Mouse (Mus musculus) liver, embryonic 15.5 days (tissue): Measurements from ENCODE around the gene AI661453. TPM values are rescaled to one million over a fixed set of nuclear protein-coding genes. Genes with fewer than 3 reads are reported as not detected.
"Not testable (repeated sequence)": the region's sequence is repeated elsewhere in the genome, so short reads cannot be mapped to it uniquely, and the experiment has no call there.

ENCODE experiments used
- ATAC-seq: fragments of 200-750 bp; cut with Nextera tagmentation; 2 replicates; pipeline ENCODE4 v1.8.0; 2017; ENCODE audit warnings: moderate number of reproducible peaks, mild to moderate bottlenecking, moderate library complexity; ENCODE audit not compliant: insufficient read depth
- H3K27ac ChIP-seq: fragments of 300-500 bp; sonication (generic); replicated peaks from 2 replicates; pipeline ENCODE4 v1.5.1; 2015; ENCODE audit warnings: mild to moderate bottlenecking, inconsistent platforms
- H3K27me3 ChIP-seq: fragments of 300-500 bp; sonication (generic); 2 replicates; pipeline ENCODE4 v1.6.1; 2015; ENCODE audit warnings: mild to moderate bottlenecking, inconsistent platforms
- H3K36me3 ChIP-seq: fragments of 300-500 bp; sonication (generic); replicated peaks from 2 replicates; pipeline ENCODE4 v1.6.1; 2015; ENCODE audit warnings: moderate library complexity, mild to moderate bottlenecking, inconsistent platforms
- H3K4me1 ChIP-seq: fragments of 300-500 bp; sonication (generic); replicated peaks from 2 replicates; pipeline ENCODE4 v1.6.1; 2015; ENCODE audit warnings: inconsistent platforms
- H3K4me2 ChIP-seq: fragments of 300-500 bp; sonication (generic); 2 replicates; pipeline ENCODE4 v1.6.1; 2015; ENCODE audit warnings: moderate library complexity, mild to moderate bottlenecking, inconsistent platforms
- H3K4me3 ChIP-seq: fragments of 300-500 bp; sonication (generic); replicated peaks from 2 replicates; pipeline ENCODE4 v1.5.1; 2015; ENCODE audit warnings: mild to moderate bottlenecking, inconsistent platforms
- H3K9ac ChIP-seq: fragments of 300-500 bp; sonication (generic); 2 replicates; pipeline ENCODE4 v1.6.1; 2015; ENCODE audit warnings: moderate library complexity, mild to moderate bottlenecking, inconsistent platforms
- H3K9me3 ChIP-seq: fragments of 300-500 bp; sonication (generic); replicated peaks from 2 replicates; pipeline ENCODE4 v1.6.1; 2016; ENCODE audit warnings: inconsistent platforms
- WGBS: fragments of 180-500 bp; shearing (Covaris S2); methylation state at CpG from one replicate; pipeline ENCODE4 v1.1.7; 2015; ENCODE audit warnings: mixed read lengths; ENCODE audit not compliant: insufficient replicate concordance; 5-methylcytosine and 5-hydroxymethylcytosine counted together
- polyA plus RNA-seq: library from polyadenylated mRNA; unstranded; fragments of >200 nt; fragmentation: Nextera tagmentation; extraction: Ambion mirVana; gene quantifications from 2 replicates; pipeline ENCODE4 v1.2.1, GENCODE M21; 2015

AI661453 gene
- polyA plus RNA-seq, 1 experiment from 2014 or later = 0.51 TPM

DNA sequence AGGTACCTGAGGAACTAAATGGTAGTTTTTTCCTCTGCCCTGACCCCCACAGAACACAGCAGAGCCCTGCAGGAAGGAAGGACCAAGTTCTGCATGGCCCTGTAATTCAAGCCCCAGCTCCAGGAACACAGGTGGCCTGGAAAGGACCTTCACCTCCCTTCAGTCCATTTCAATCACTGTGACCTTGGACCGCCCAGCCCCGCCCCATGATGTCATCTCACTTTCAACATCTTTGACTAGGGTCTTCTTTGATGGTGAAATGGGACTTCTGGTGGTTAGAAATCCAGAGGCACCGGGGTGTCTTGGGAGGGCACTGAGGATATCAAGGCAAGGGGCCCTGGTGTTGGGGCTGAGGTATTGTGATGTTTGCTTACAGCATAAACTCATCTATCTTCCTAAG lies 14.8 kb upstream of the AI661453 start:
- 0 out of 2 replicates have a peak, but pooled peaks cover 2% of the 10 kb centered on the region for H3K4me1 ChIP-seq
- WGBS = 54% methylated on average over 3 of the region's 3 CpGs
- H3K4me2 ChIP-seq = no peak overlapping the region
- H3K27me3 ChIP-seq = no peaks in the 10 kb centered on the region
- H3K27ac ChIP-seq = no peak overlapping the region
- ATAC-seq = no peak
- H3K36me3 ChIP-seq = no peaks in the 10 kb centered on the region
- H3K9ac ChIP-seq = no peak overlapping the region
- no peak overlapping the region for H3K4me3 ChIP-seq
- H3K9me3 ChIP-seq = no peaks in the 10 kb centered on the region

DNA sequence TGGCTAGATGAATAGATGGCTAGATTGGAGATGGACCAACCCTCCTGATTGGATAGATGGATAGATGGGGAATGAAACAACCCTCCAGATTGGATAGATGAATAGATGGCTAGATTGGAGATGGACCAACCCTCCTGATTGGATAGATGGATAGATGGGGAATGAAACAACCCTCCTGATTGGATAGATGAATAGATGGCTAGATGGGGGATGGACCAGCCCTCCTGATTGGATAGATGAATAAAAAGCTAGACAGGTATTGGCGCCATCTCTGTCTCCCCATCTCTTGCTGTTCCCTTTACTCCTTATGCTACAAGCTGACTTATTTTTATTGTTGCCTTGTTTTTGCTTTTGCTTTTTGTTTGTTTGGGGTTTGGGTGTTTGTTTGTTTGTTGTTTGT lies 13.8 kb upstream of the AI661453 start:
- 71% methylated on average over 1 of the region's 1 CpGs for WGBS
- ATAC-seq = not testable (repeated sequence)

DNA sequence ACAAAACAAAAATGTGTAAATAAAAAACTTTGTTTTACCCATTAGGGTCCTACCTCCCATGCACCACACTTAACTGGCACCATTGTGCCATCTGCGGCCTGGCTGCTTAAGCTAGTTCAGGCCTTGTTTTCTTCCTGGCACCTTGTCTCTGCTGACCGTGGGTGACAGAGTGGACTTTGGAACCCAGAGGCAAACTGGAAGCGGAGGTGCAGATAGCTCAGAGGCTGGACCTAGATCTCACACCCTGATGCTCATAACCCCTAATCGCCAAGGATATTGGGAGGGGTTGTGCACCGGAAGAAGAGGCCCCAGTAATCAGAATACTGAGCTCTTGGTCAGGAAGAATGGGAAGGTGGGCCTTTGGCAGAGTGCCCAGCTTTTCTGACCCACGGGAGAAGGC lies 12.2 kb upstream of the AI661453 start:
- Histone ChIP-seq H3K9ac (no peak overlapping the region), H3K4me2 (no peak overlapping the region), H3K36me3 (no peaks in the 10 kb centered on the region), H3K27me3 (peaks cover 12% of the 10 kb centered on the region), H3K27ac (no peak overlapping the region), H3K4me1 (peaks cover 9% of the 10 kb centered on the region; the same call in 1 of the 2 replicates), H3K4me3 (no peak overlapping the region), H3K9me3 (no peaks in the 10 kb centered on the region)
- WGBS = 50% methylated on average over 6 of the region's 6 CpGs
- no peak for ATAC-seq

More for the DNA sequence above, 13.8 kb upstream of the AI661453 start:
- H3K4me2 ChIP-seq, H3K36me3 ChIP-seq, H3K9ac ChIP-seq, H3K27me3 ChIP-seq, H3K4me3 ChIP-seq, H3K27ac ChIP-seq, H3K9me3 ChIP-seq, H3K4me1 ChIP-seq: not testable (repeated sequence)

DNA sequence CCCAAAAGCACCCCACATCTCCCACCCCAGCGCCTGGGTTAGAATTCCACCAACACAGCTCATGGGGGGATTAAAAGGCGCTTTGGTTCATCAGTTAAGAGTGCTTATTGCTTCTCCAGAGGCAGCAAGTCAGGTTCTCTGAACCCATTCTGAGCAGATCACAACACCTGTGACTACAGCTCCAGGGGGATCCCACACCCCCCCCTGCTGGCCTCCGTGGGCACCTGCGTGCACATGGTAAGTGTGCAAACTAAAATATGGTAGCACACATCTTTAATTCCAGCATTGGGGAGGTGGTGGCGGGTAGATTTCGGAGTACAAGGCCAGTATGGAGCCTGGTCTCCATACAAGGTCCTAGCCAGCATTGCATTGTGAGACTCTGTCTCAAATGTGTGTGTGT lies 9.1 kb upstream of the AI661453 start:
- Histone ChIP-seq H3K9me3 (no peaks in the 10 kb centered on the region), H3K4me2 (no peak overlapping the region), H3K27me3 (peaks cover 15% of the 10 kb centered on the region), H3K36me3 (no peaks in the 10 kb centered on the region), H3K4me1 (peaks cover 9% of the 10 kb centered on the region; the same call in 1 of the 2 replicates), H3K27ac (no peak overlapping the region), H3K9ac (no peak overlapping the region), H3K4me3 (no peak overlapping the region)
- 59% methylated on average over 6 of the region's 6 CpGs for WGBS
- ATAC-seq = no peak

DNA sequence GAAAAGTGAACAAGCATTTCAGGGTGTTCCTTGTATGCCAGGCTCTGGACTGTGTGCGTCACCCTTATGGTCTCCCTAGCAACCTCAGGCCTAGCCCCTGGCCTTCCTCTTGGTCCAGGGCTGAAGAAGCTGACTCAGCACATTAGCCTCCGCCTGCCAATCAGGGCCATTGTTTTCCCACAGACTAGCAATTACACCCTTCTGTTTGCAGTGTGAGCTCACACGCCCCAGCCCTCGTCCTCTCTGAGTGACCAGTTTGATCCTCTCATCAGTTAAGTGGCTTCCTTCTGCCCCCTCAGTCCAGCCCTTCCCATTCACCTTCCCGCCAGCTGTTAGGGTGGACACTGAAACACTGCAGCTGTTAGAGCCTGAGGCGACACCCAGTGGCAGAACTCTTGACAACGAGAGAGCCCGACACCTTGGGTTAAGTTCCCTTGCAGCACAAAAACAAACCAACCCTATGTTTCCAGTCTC lies 7.5 kb upstream of the AI661453 start:
- H3K9ac ChIP-seq = no peak overlapping the region
- H3K4me1 ChIP-seq = peaks cover 9% of the 10 kb centered on the region; the same call in 1 of the 2 replicates
- H3K36me3 ChIP-seq = no peaks in the 10 kb centered on the region
- peaks cover 15% of the 10 kb centered on the region for H3K27me3 ChIP-seq
- ATAC-seq = no peak
- no peak overlapping the region for H3K4me2 ChIP-seq
- WGBS = 18% methylated on average over 8 of the region's 8 CpGs
- no peak overlapping the region for H3K27ac ChIP-seq
- H3K4me3 ChIP-seq = no peak overlapping the region
- H3K9me3 ChIP-seq = no peaks in the 10 kb centered on the region

DNA sequence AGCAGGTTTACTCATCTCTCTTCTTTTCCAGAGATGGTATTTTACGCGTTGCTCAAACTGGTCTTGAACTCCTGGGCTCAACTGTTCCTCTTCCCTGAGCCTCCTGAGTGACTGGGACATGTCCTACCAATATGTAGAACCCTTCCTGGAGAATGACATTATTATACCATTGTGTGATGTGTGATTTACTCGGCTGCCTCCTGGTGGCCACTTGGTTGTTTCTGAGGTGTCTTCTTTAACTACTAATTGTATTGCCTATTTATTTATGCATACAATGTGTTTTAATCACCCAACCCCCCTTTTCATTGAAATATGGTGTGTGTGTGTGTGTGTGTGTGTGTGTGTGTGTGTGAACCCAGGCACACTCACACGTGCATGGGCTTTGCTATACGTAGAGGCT lies 5.6 kb upstream of the AI661453 start:
- Histone ChIP-seq H3K4me1 (peaks cover 9% of the 10 kb centered on the region; the same call in 1 of the 2 replicates), H3K36me3 (no peaks in the 10 kb centered on the region), H3K9ac (no peak overlapping the region), H3K27ac (no peak overlapping the region), H3K9me3 (no peaks in the 10 kb centered on the region), H3K4me3 (no peak overlapping the region), H3K4me2 (no peak overlapping the region), H3K27me3 (peaks cover 23% of the 10 kb centered on the region)
- ATAC-seq = no peak
- WGBS = 53% methylated on average over 5 of the region's 5 CpGs

DNA sequence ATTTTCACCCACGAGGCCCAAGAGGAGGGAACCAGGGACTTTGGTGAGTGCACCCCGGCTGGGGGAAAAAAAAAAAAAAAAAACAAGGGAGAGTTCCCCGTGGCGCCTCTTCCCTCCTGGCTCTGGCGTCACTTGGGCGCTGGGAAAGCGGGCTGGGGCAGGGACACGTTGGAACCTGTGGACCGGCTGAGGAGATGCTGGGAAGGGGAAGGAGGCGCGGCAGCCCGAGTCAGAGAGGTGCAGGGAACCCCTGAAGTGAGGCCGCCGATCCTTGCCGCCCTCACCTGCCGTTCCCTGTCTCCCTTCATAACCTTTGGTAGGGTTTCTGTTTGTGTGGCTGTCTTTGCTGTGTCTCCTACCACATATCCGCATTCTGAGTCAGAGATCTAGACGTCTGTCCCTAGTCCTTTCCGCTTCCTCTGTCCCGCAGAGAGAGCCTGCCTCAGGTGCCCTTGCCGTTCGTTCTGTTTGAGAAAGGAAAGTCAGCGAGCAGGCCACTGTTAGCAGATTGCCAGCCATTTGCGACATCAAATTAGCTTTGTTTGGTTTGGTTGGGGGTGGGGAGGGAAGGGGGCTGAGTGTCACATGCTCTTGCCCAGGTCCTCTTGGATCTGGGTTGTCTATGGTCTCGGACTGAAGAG lies 612 bp downstream of the AI661453 start, which contains the start of gene 1700001C19Rik:
Gene 1700001C19Rik (minus strand): TSS at position 470 of the 641 bp plus-strand sequence.
- H3K4me2 ChIP-seq = peak within 1 kb of the TSS; percentile 69
- H3K9me3 ChIP-seq = no peaks in the 10 kb centered on the region
- WGBS = 4% methylated on average over 25 of the region's 25 CpGs
- H3K36me3 ChIP-seq = no peaks in the 10 kb centered on the region
- H3K4me1 ChIP-seq = peaks cover 54% of the 10 kb centered on the region
- peak within 1 kb of the TSS; percentile 54 for H3K9ac ChIP-seq
- peaks cover 44% of the 10 kb centered on the region for H3K27me3 ChIP-seq
- H3K4me3 ChIP-seq = peak within 1 kb of the TSS; percentile 59
- ATAC-seq = peak; percentile 29; the same call in 1 of the 2 replicates
- H3K27ac ChIP-seq = peak within 1 kb of the TSS; percentile 72

DNA sequence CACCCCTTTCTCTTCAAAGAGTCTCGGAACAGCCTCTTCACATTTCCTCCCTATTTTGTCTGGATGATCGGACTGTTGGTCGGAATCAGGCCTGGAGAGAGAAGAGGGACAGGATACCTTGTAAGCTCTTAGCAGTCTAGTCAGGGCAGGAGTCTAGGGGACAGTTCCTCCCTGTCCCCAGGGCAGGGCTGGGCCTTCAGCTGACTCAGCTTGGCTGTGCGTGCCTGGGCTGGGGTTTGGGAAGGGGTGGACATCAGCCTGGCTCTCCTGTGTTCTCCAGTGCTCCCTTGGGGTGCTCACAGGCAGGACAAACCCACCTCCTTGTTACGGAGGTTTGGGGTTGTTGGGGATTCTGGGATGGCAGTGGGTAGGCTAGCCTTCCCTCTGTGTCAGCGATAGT lies 2.2 kb downstream of the AI661453 start:
- peaks cover 44% of the 10 kb centered on the region for H3K27me3 ChIP-seq
- H3K4me2 ChIP-seq = peak overlapping the region; percentile 69
- no peak overlapping the region for H3K9ac ChIP-seq
- H3K4me1 ChIP-seq = peaks cover 54% of the 10 kb centered on the region
- 56% methylated on average over 6 of the region's 6 CpGs for WGBS
- H3K9me3 ChIP-seq = no peaks in the 10 kb centered on the region
- H3K27ac ChIP-seq = peak overlapping the region; percentile 74
- ATAC-seq = no peak
- H3K36me3 ChIP-seq = no peaks in the 10 kb centered on the region
- no peak overlapping the region for H3K4me3 ChIP-seq

DNA sequence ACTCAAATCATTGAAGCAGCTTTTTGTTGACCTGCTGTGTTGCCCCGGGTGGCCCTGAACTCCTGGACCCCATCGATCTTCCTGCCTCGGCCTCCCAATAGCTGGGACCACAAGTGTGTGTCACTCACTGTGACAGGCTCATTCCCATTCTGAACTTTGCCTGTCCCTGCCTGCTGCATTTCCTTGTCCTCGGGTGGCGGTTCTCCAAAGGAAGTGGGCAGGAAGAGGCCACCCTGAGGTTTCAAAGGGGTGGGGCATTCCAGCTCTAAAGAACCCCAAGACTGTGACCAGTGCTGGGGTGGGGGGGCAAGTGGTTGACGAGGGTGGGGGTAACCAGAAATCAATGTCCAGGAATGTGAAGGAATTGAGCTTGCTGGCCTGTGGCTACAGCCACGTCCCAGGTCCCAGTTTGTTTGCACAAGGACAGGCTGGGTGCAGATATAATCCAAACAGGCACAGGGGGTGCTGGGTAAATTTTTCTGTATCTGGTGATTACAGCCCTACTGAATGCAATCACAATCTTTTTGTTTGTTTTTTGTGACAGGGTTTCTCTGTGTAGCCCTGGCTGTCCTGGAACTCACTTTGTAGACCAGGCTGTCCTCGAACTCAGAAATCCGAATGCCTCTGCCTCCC lies 3.1 kb downstream of the AI661453 start:
- Histone ChIP-seq H3K9me3 (no peaks in the 10 kb centered on the region), H3K4me3 (no peak overlapping the region), H3K4me1 (peaks cover 62% of the 10 kb centered on the region), H3K4me2 (peak overlapping the region; percentile 23; the same call in 1 of the 2 replicates), H3K9ac (no peak overlapping the region), H3K36me3 (no peaks in the 10 kb centered on the region), H3K27ac (peak overlapping the region; percentile 74), H3K27me3 (peaks cover 44% of the 10 kb centered on the region)
- ATAC-seq = peak; percentile 67
- 18% methylated on average over 9 of the region's 9 CpGs for WGBS

DNA sequence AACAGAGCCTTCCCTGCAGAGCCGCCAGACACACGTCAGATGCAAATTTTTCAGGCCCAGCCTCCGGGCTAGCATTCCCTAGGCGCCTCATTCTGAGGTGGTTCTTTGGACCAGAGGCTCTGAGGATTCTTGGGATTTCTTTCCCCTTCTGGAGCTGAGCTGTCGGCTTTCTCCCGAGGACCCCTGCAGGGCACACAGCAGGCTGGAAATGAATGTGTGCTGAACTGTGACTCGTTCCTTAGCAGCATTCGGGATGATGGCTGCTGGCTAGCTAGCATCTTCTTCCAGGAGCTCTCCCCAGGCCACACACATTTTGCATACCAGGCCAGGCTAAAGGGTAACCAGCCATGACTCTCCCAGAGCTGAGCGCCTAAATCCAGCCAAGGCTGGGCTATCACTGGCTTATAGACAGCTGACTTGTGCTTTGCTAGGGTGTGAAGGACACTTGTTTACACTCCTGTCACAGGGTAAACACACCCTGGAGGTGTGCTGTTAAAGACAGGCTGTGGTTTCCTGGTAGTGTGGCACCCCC lies 4.0 kb downstream of the AI661453 start:
- H3K9ac ChIP-seq = no peak overlapping the region
- H3K4me3 ChIP-seq = no peak overlapping the region
- H3K4me1 ChIP-seq = peaks cover 70% of the 10 kb centered on the region
- no peaks in the 10 kb centered on the region for H3K9me3 ChIP-seq
- no peak overlapping the region for H3K4me2 ChIP-seq
- ATAC-seq = no peak
- WGBS = 53% methylated on average over 9 of the region's 9 CpGs
- H3K27me3 ChIP-seq = peaks cover 38% of the 10 kb centered on the region
- no peaks in the 10 kb centered on the region for H3K36me3 ChIP-seq
- peak overlapping the region; percentile 74 for H3K27ac ChIP-seq

DNA sequence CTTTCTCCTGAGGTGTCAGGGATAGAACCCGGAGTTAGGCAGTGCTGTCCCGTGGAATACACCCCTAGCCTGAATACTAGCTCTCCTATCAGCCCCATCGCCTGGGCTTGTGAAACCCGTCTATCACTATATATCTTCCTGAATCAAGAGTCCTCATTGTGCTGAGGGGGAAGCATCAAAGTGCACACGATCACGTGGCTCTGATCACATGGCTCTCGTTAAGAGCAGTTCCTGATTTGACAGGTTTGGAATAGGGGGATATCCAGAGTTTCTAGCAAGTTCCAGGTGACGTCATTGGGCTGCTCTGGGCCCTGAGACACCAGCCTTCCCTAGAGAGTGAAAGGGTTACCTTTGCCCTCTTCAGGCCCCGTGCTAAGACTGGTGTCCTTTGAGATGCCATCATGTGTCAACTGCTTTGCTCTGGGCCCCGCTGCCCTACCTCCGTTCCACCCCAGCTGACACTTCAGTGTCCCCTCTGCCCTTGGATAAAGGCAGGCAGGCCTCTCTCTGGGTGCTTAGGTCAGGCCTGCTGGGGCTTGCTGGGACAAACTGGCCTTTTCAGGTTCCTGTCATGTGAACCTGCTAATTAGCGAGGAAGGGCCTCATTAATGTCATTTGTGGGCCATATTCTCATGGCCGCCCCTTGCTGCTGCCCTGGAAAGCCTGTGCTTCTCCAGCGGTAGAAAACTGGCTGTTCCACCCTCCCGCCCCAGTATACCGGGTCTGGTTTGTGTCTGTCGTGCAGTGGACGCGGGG lies 5.1 kb downstream of the AI661453 start:
- no peak for ATAC-seq
- no peak overlapping the region for H3K27ac ChIP-seq
- H3K4me2 ChIP-seq = no peak overlapping the region
- no peak overlapping the region for H3K9ac ChIP-seq
- peaks cover 75% of the 10 kb centered on the region for H3K4me1 ChIP-seq
- peaks cover 30% of the 10 kb centered on the region for H3K27me3 ChIP-seq
- WGBS = 56% methylated on average over 19 of the region's 19 CpGs
- no peaks in the 10 kb centered on the region for H3K9me3 ChIP-seq
- no peak overlapping the region for H3K4me3 ChIP-seq
- no peaks in the 10 kb centered on the region for H3K36me3 ChIP-seq
